Mouse (Mus musculus) hindbrain, embryonic 16.5 days (tissue): ENCODE measurements around the gene Setd1a. TPM values are rescaled to one million over a fixed set of nuclear protein-coding genes. Genes with fewer than 3 reads are reported as not detected.

Source experiments
- ATAC-seq: fragments of 200-750 bp; cut with Nextera tagmentation; 2 replicates; pipeline ENCODE4 v1.8.0; 2017; ENCODE audit warnings: moderate TSS enrichment, moderate library complexity
- H3K27ac ChIP-seq: fragments of 300-500 bp; sonication (generic); 2 replicates; pipeline ENCODE4 v1.5.1; 2014; ENCODE audit warnings: low read depth, mild to moderate bottlenecking, control low read depth, low read length, moderate library complexity
- H3K27me3 ChIP-seq: fragments of 300-500 bp; sonication (generic); replicated peaks from 2 replicates; pipeline ENCODE4 v1.6.1; 2014; ENCODE audit warnings: low read length; ENCODE audit not compliant: control insufficient read depth, insufficient read depth
- H3K36me3 ChIP-seq: fragments of 300-500 bp; sonication (generic); 2 replicates; pipeline ENCODE4 v1.6.1; 2014; ENCODE audit warnings: mild to moderate bottlenecking, low read length, moderate library complexity, mixed read lengths; ENCODE audit not compliant: control insufficient read depth, insufficient read depth
- H3K4me1 ChIP-seq: fragments of 300-500 bp; sonication (generic); 2 replicates; pipeline ENCODE4 v1.6.1; 2014; ENCODE audit warnings: low read depth, low read length; ENCODE audit not compliant: control insufficient read depth, insufficient read depth
- H3K4me2 ChIP-seq: fragments of 300-500 bp; sonication (generic); 2 replicates; pipeline ENCODE4 v1.6.1; 2014; ENCODE audit warnings: mild to moderate bottlenecking, low read length, control low read depth, moderate library complexity
- H3K4me3 ChIP-seq: fragments of 300-500 bp; sonication (generic); 2 replicates; pipeline ENCODE4 v1.5.1; 2014; ENCODE audit warnings: mild to moderate bottlenecking, low read length, control low read depth, moderate library complexity
- H3K9ac ChIP-seq: fragments of 300-500 bp; sonication (generic); 2 replicates; pipeline ENCODE4 v1.6.1; 2014; ENCODE audit warnings: low read depth, mild to moderate bottlenecking, control low read depth, low read length, moderate library complexity
- H3K9me3 ChIP-seq: fragments of 300-500 bp; sonication (generic); 2 replicates; pipeline ENCODE4 v1.6.1; 2014; ENCODE audit warnings: mild to moderate bottlenecking, low read length, moderate library complexity; ENCODE audit not compliant: control insufficient read depth
- WGBS: fragments of 180-500 bp; shearing (Covaris S2); extraction: QIAGEN DNeasy Blood & Tissue Kit; methylation state at CpG from one replicate; pipeline ENCODE4 v1.1.7; 2014; 5-methylcytosine and 5-hydroxymethylcytosine counted together
- polyA plus RNA-seq: library from polyadenylated mRNA; unstranded; fragments of >200 nt; fragmentation: Nextera tagmentation; extraction: Ambion mirVana; gene quantifications from 2 replicates; pipeline ENCODE4 v1.2.1, GENCODE M21; 2015

Setd1a gene
- polyA plus RNA-seq, 1 experiment from 2014 or later: 12.8 TPM

- no peak for ATAC-seq
- H3K4me3 ChIP-seq: peak overlapping the region; percentile 83
- peaks cover 13% of the 10 kb centered on the region for H3K4me1 ChIP-seq
- peaks cover 20% of the 10 kb centered on the region for H3K36me3 ChIP-seq
- H3K27ac ChIP-seq: no peak overlapping the region
- 83% methylated on average over 4 of the region's 4 CpGs for WGBS
- no peaks in the 10 kb centered on the region for H3K9me3 ChIP-seq
- H3K4me2 ChIP-seq: peak overlapping the region; percentile 76
- peak overlapping the region; percentile 92 for H3K9ac ChIP-seq
- H3K27me3 ChIP-seq: no peaks in the 10 kb centered on the region
Measured at GRCm38 (mm10) chr7:127778350-127778749, 1.9 kb downstream of the Setd1a start.

DNA sequence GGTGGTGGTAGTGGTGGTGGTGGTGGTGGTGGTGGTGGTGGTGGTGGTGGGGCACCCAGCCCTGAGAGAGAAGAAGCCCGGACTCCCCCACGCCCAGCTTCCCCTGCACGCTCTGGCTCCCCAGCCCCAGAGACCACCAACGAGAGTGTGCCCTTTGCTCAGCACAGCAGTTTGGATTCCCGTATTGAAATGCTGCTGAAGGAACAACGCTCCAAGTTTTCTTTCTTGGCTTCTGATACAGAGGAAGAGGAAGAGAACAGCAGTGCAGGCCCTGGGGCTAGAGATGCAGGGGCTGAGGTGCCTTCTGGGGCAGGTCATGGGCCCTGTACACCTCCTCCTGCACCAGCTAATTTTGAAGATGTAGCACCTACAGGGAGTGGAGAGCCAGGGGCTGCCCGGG lies 8.8 kb downstream of the Setd1a start, which contains the start of gene Gm49388:
TSS of gene Gm49388 (plus strand) at position 301 of the 400 bp plus-strand sequence.
- Histone ChIP-seq H3K9me3 (no peaks in the 10 kb centered on the region), H3K4me2 (no peak within 1 kb of the TSS), H3K4me1 (no peaks in the 10 kb centered on the region), H3K9ac (no peak within 1 kb of the TSS), H3K27ac (no peak within 1 kb of the TSS), H3K36me3 (peaks cover 65% of the 10 kb centered on the region), H3K27me3 (no peaks in the 10 kb centered on the region), H3K4me3 (no peak within 1 kb of the TSS)
- no peak for ATAC-seq
- WGBS: 89% methylated on average over 6 of the region's 7 CpGs

DNA sequence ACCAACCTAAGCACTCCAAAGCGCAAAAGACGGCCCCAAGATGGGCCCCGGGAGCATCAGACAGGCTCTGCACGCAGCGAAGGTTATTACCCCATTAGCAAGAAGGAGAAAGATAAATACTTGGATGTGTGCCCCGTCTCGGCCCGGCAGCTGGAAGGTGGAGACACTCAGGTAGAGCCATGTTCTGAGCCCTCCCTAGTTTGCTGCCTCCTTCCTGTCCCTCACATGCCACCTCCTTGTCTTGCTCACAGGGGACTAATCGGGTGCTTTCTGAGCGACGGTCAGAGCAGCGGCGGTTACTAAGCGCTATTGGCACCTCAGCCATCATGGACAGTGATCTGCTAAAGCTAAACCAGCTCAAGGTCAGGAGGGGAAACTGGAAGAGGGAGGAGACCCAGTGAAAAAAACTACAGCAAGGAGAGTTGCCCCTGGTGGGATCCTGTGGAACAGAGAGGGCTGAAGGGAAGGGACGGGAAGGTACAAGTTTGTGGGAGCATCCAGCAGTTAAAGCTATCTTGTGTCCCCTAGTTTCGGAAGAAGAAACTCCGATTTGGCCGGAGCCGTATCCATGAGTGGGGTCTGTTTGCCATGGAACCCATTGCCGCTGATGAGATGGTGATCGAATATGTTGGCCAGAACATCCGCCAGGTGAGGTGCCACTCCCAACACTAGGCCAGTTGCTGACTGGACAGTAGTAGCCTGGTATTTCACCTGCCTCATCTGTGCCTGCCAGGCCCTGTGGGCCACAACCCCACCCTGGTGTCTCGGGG lies 20.8 kb downstream of the Setd1a start:
- Histone ChIP-seq H3K36me3 (peaks cover 52% of the 10 kb centered on the region), H3K9ac (no peak overlapping the region), H3K27ac (no peak overlapping the region), H3K9me3 (no peaks in the 10 kb centered on the region), H3K4me2 (no peak overlapping the region), H3K4me3 (no peak overlapping the region), H3K27me3 (no peaks in the 10 kb centered on the region), H3K4me1 (peaks cover 6% of the 10 kb centered on the region; the same call in 1 of the 2 replicates)
- no peak for ATAC-seq
- WGBS: 95% methylated on average over 23 of the region's 23 CpGs

GRCm38 (mm10) chr7:127798591-127798990 lies 22.1 kb downstream of the Setd1a start:
- no peak for ATAC-seq
- H3K9ac ChIP-seq: no peak overlapping the region
- peaks cover 46% of the 10 kb centered on the region for H3K36me3 ChIP-seq
- H3K27me3 ChIP-seq: no peaks in the 10 kb centered on the region
- H3K4me2 ChIP-seq: no peak overlapping the region
- H3K27ac ChIP-seq: no peak overlapping the region
- WGBS: 85% methylated on average over 4 of the region's 4 CpGs
- no peaks in the 10 kb centered on the region for H3K9me3 ChIP-seq
- H3K4me1 ChIP-seq: peaks cover 6% of the 10 kb centered on the region; the same call in 1 of the 2 replicates
- no peak overlapping the region for H3K4me3 ChIP-seq

DNA sequence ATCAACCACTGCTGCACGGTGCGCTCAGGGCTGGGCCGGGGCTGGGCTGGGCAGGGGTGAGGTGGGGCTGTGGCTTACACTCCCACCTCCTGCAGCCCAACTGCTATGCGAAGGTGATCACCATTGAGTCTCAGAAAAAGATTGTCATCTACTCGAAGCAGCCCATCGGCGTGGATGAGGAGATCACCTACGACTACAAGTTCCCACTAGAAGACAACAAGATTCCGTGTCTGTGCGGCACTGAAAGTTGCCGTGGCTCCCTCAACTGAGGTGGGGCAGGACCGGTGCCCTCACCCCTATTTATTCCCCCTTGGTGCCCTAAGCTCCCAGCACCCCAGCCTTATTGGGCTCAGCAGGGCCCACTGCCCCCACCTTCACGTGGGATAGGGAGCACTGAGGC lies 22.7 kb downstream of the Setd1a start:
- H3K9me3 ChIP-seq: no peaks in the 10 kb centered on the region
- no peak overlapping the region for H3K27ac ChIP-seq
- H3K9ac ChIP-seq: no peak overlapping the region
- H3K4me3 ChIP-seq: no peak overlapping the region
- 90% methylated on average over 12 of the region's 13 CpGs for WGBS
- H3K4me2 ChIP-seq: no peak overlapping the region
- ATAC-seq: no peak
- peaks cover 6% of the 10 kb centered on the region; the same call in 1 of the 2 replicates for H3K4me1 ChIP-seq
- no peaks in the 10 kb centered on the region for H3K27me3 ChIP-seq
- peaks cover 44% of the 10 kb centered on the region for H3K36me3 ChIP-seq

DNA sequence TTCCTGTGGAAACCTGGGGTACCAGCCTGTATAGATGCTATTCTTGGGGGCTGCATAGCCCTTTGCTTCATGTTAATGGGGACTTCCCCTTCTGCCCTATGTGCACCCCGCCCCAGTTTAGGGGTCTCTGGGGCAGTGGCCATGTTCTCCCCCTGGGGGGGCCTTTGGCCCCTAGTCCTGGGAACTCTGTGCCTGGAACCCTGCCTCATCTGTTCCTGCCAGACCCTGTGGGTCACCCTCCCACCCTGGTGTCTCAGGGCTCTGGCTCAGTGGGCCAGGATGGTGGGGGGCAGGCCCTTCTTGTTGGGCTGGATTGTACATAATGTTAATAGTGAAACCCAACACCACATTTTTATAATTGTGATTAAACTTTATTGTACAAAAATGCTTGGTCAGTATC lies 23.3 kb downstream of the Setd1a start:
- no peak overlapping the region for H3K4me3 ChIP-seq
- peaks cover 47% of the 10 kb centered on the region for H3K36me3 ChIP-seq
- peak overlapping the region; percentile 23; the same call in 1 of the 2 replicates for H3K27ac ChIP-seq
- no peak overlapping the region for H3K9ac ChIP-seq
- H3K4me1 ChIP-seq: peaks cover 6% of the 10 kb centered on the region; the same call in 1 of the 2 replicates
- H3K9me3 ChIP-seq: no peaks in the 10 kb centered on the region
- no peaks in the 10 kb centered on the region for H3K27me3 ChIP-seq
- H3K4me2 ChIP-seq: no peak overlapping the region
- 88% methylated on average over 1 of the region's 1 CpGs for WGBS
- no peak for ATAC-seq

GRCm38 (mm10) chr7:127800435-127801009 lies 24.1 kb downstream of the Setd1a start, which contains the start of gene Hsd3b7:
Hsd3b7 (plus strand) TSS chr7:127800604.
- H3K36me3 ChIP-seq: peaks cover 43% of the 10 kb centered on the region
- WGBS: 26% methylated on average over 6 of the region's 6 CpGs
- H3K4me2 ChIP-seq: peak within 1 kb of the TSS; percentile 24
- no peaks in the 10 kb centered on the region for H3K9me3 ChIP-seq
- H3K4me1 ChIP-seq: peaks cover 6% of the 10 kb centered on the region; the same call in 1 of the 2 replicates
- no peak within 1 kb of the TSS for H3K4me3 ChIP-seq
- peak; percentile 79 for ATAC-seq
- 0 out of 2 replicates have a peak within 1 kb of the TSS, but pooled peaks have one; percentile 27 for H3K9ac ChIP-seq
- H3K27me3 ChIP-seq: no peaks in the 10 kb centered on the region
- H3K27ac ChIP-seq: peak within 1 kb of the TSS; percentile 23; the same call in 1 of the 2 replicates

DNA sequence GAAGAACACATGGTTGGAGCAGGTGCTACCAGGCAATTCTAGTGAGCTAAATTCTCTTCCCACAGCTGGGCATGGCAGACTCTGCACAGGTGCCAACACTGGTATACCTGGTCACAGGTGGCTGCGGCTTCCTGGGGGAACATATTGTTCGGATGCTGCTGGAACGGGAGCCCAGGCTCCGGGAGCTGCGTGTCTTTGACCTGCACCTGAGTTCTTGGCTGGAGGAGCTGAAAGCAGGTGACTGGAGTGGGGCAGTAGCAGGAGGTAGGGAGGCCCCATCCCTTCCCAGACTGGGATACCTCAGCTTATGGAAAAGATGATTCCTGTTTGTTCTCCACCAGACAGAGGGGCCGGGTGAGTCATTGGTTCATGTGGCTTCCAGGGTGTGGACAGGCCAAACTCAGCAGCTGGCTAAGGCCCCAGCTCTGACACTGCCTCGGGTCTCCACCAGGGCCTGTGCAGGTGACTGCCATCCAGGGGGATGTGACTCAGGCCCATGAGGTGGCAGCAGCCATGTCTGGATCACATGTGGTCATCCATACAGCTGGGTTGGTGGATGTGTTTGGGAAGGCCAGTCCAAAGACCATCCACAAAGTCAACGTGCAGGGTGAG lies 24.6 kb downstream of the Setd1a start:
- Histone ChIP-seq H3K9ac (0 out of 2 replicates have a peak overlapping the region, but pooled peaks have one; percentile 27), H3K27me3 (no peaks in the 10 kb centered on the region), H3K4me1 (peaks cover 6% of the 10 kb centered on the region; the same call in 1 of the 2 replicates), H3K27ac (no peak overlapping the region), H3K4me3 (no peak overlapping the region), H3K9me3 (no peaks in the 10 kb centered on the region), H3K4me2 (peak overlapping the region; percentile 24), H3K36me3 (peaks cover 41% of the 10 kb centered on the region)
- no peak for ATAC-seq
- 87% methylated on average over 8 of the region's 8 CpGs for WGBS

DNA sequence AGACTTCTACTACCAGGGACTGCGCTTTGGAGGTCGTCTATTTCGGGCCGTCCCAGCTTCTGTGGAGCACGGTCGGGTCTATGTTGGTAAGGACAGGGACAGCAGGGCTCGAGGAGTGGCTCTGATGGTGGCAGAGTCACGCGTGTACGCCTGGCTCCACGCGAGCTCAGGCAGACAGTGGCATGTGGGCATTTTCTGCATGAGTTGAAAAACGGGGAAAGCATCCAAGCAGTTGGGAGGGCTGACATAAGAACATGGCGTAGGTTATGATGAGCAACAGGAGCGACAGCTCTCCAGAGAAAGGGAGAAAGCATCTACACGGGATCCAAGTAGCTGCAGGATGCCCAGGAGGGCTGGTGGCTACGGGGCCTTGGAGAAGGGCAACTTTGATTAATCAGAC lies 25.8 kb downstream of the Setd1a start:
- Histone ChIP-seq H3K9me3 (no peaks in the 10 kb centered on the region), H3K27ac (no peak overlapping the region), H3K27me3 (no peaks in the 10 kb centered on the region)

More for the DNA sequence above, 25.8 kb downstream of the Setd1a start:
- peaks cover 35% of the 10 kb centered on the region for H3K36me3 ChIP-seq
- no peak overlapping the region for H3K4me3 ChIP-seq
- H3K4me2 ChIP-seq: no peak overlapping the region
- 90% methylated on average over 17 of the region's 17 CpGs for WGBS
- peaks cover 6% of the 10 kb centered on the region; the same call in 1 of the 2 replicates for H3K4me1 ChIP-seq
- no peak for ATAC-seq
- H3K9ac ChIP-seq: no peak overlapping the region
